Mouse (Mus musculus) macrophage (primary cell): ENCODE measurements around the gene Rpusd4. TPM values are rescaled to one million over a fixed set of nuclear protein-coding genes. Genes with fewer than 3 reads are reported as not detected.

Experiments used
- H3K27ac ChIP-seq: fragments of 350-480 bp; formaldehyde crosslinking; 2 replicates; pipeline ENCODE4 v1.9.0; 2021
- H3K36me3 ChIP-seq: fragments of 350-480 bp; formaldehyde crosslinking; 2 replicates; pipeline ENCODE4 v1.9.0; 2021; ENCODE audit errors: inconsistent target
- H3K4me3 ChIP-seq: fragments of 350-480 bp; formaldehyde crosslinking; 2 replicates; pipeline ENCODE4 v1.9.0; 2021; ENCODE audit errors: inconsistent target
- H3K79me2 ChIP-seq: fragments of 350-480 bp; formaldehyde crosslinking; 2 replicates; pipeline ENCODE4 v1.9.0; 2021; ENCODE audit errors: inconsistent target
- WGBS: methylation state at CpG from one replicate; pipeline ENCODE4 v1.1.7; 2026; ENCODE audit warnings: inconsistent platforms; ENCODE audit not compliant: missing documents; 5-methylcytosine and 5-hydroxymethylcytosine counted together
- polyA plus RNA-seq: library from polyadenylated mRNA; stranded (reverse); fragments of 250-400 nt; gene quantifications from 3 replicates; pipeline ENCODE4 v1.2.4, GENCODE M21; 2018; ENCODE audit warnings: inconsistent platforms

The Rpusd4 gene
- polyA plus RNA-seq, 1 experiment from 2014 or later, result 9.9 TPM

DNA sequence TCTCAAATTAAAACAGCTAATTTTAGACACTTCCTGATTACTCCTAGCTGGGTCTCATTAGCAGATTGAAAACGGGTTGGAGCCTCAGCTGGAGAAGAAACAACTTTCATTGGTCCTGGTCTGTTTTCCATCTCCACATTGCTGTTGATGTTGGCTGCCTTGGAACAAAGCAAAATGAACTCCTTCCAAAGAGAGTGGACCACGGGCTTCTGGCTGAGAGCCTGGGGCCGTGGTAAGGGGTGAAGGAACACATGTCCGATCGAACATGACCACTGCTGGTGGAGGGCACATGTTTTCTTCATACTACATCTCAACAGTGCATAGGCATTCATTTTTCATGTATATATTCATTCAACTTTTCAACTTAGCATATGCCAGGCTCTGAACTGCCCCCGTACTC is 42.7 kb downstream of the Rpusd4 start:
- 84% methylated on average over 6 of the region's 6 CpGs for WGBS
- Histone ChIP-seq H3K27ac (no peak overlapping the region), H3K36me3 (no peaks in the 10 kb centered on the region), H3K4me3 (no peak overlapping the region), H3K79me2 (no peaks in the 10 kb centered on the region)

DNA sequence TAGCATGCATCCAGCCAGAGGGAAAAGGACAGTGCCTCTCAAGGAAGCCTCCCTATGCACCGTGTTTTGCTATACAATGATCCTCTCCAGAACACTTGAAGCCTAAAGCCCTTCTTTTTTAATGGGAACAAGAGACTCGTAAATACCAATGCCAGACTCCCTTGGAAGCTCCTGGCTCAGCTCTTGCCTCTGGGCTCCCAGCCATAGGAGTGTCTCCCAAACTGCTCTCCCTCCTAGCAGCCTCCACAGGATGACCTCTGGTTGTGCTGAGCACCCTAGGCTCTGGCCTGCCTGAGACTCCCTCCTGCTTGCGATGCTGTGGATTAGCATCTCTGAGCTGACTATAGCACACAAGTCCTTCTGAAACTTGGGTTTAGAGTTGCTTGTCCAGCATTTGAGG is 44.9 kb downstream of the Rpusd4 start:
- 75% methylated on average over 3 of the region's 3 CpGs for WGBS
- Histone ChIP-seq H3K36me3 (no peaks in the 10 kb centered on the region), H3K4me3 (no peak overlapping the region), H3K79me2 (no peaks in the 10 kb centered on the region), H3K27ac (no peak overlapping the region)

DNA sequence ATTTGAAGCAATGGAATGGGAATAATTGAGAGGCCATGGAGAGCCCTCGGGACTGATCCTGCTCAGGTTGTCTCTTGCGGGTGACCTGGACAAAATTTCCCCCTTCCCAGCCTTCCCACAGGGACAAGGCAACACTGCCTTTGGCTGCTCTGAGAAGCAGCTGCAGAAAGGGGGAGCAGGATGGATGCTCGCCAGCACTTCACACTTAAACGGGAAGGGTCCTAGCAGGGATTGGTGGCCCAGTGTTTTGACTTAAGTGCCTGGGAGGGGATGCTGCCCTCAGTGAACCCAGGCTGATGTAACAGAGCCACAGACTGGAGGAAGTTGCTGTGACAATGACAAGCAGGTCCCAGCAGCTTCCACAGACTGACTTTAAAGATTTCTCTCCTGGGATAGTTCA is 45.9 kb downstream of the Rpusd4 start:
- no peak overlapping the region for H3K4me3 ChIP-seq
- no peaks in the 10 kb centered on the region for H3K79me2 ChIP-seq
- WGBS, result 62% methylated on average over 4 of the region's 4 CpGs
- no peak overlapping the region for H3K27ac ChIP-seq
- no peaks in the 10 kb centered on the region for H3K36me3 ChIP-seq

DNA sequence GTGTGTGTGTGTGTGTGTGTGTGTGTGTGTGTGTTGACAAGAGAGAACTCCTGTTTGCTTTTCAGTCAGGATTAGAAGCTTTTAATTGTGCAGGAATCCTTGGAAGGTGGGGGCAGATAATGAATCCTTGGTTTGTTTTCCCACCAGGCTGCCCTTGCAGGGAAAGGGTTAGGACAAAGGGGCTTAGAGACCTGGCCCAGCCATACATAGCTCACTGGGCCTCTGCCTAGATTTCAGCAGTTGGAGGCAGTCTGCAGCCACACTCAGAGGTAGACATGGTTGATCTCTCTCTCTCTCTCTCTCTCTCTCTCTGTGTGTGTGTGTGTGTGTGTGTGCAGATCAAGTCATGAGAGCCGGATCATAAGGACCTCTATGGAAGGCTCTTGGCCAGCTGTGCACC is 46.6 kb downstream of the Rpusd4 start:
- Histone ChIP-seq H3K27ac (no peak overlapping the region), H3K79me2 (no peaks in the 10 kb centered on the region), H3K4me3 (no peak overlapping the region), H3K36me3 (no peaks in the 10 kb centered on the region)
- WGBS, result 80% methylated on average over 1 of the region's 1 CpGs

DNA sequence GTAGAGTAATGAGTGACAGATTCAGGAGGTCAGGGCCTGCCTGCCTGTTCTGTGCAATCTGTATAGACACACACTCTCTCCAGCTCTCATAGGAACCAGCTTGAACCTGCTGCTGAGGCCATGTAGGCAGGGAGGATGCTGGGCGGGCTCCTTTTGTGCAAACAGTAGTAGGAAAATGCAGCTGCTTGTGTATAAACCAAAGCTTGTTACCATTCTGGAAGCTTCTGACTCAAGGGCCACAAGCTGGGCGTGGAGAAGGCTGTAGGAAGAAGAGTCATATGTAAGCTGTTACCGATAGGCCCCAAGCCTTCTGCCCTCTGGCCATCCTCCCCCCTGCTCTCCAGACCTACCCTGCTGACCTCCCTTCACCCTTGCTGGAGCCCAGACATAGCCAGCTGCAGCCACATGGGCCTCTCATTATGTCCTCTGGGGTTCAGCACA is 49.1 kb downstream of the Rpusd4 start:
- 95% methylated on average over 3 of the region's 3 CpGs for WGBS
- no peaks in the 10 kb centered on the region for H3K79me2 ChIP-seq
- H3K36me3 ChIP-seq, result no peaks in the 10 kb centered on the region
- H3K4me3 ChIP-seq, result no peak overlapping the region
- no peak overlapping the region for H3K27ac ChIP-seq

DNA sequence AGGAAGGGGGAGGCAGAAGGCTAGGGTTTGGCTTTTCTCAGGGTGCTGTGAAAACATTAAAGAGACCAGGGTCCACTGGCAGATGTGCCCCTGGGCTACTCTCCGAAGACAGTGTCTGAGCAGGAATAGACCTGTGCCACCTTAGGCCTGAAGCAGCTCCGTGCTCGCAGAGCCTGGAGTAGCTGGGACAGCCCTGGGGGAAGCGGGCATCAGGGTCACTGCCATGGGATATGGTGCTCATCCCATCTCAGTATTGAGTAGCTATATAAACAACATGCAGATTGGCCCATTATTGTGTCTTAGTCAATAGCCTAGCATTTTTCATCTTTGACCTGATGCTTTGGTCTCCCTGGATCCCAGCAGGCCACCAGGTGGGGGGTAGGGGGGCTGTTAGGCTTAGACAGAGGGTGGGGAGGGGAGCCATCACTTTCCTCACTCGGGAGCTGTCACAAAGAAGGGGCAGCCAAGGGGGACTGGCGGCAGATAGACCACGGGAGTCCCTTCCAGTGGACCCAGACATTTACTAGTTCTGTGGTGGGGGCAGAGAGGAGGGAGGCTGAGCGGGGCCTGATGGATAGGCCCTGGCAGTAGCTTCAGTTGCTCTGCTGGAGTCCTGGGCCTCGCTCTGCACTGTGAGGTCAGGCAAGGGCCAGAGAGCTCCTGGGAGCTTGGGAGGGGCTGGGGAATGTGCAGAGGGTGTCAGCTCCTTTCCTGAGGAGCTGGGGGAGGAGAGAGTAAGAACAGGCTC is 49.7 kb downstream of the Rpusd4 start:
- WGBS, result 89% methylated on average over 9 of the region's 9 CpGs

DNA sequence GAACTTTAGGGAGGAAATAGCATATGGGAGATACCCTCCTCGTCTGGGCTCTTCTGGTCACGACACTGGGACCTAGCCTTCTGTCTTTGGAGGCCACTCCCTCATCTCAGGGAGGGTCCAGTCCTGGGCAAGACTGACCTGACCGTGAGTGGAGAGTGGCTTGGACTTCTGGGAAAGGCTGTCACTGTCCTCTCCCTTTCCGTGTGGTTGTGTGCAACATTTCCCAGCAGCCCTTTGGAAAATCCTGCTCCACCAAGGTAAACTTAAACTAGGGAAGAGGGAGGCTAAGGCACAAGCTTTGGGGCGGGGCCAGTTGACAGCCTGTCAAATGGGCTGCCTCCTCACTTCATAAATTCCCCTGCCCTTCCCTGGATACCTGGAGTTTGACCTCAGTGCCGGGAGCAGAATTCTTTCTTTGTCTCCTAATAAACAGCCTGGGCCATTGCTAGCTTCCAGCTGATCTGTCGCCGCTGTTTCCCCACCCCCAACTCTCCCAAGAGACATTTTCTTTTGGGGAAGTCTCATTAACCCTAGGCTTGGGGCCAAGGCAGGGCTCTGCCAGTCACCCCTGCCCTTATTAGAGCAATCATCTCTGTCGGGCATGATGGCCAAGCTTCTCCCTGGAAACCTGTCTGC is 51.0 kb downstream of the Rpusd4 start:
- H3K27ac ChIP-seq, result no peak overlapping the region

More for the DNA sequence above, 49.7 kb downstream of the Rpusd4 start:
- Histone ChIP-seq H3K79me2 (no peaks in the 10 kb centered on the region), H3K27ac (no peak overlapping the region), H3K36me3 (no peaks in the 10 kb centered on the region), H3K4me3 (no peak overlapping the region)

DNA sequence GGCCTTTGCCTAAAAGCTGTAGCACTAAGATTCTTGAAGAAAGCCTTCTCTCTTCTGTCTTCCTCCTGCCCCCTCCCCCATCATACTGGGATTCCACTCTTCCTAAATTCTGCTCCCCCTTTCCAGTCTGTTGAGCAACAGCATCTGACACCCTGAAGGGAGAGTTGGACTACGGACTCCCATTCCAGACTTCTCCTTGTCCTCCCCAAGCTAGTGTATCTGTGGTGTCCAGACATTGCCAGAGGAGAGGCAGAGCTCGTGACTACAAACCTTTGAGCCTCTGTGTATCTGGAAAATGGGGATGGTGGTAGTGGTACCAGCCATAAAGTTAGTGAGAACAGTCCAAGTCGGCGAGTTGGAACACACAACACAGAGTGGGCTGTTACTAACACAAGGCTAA is 52.6 kb downstream of the Rpusd4 start:
- Histone ChIP-seq H3K4me3 (no peak overlapping the region), H3K27ac (no peak overlapping the region), H3K79me2 (no peaks in the 10 kb centered on the region), H3K36me3 (no peaks in the 10 kb centered on the region)
- WGBS, result 90% methylated on average over 4 of the region's 4 CpGs

More for the DNA sequence above, 51.0 kb downstream of the Rpusd4 start:
- Histone ChIP-seq H3K36me3 (no peaks in the 10 kb centered on the region), H3K4me3 (no peak overlapping the region), H3K79me2 (no peaks in the 10 kb centered on the region)
- 56% methylated on average over 9 of the region's 9 CpGs for WGBS

DNA sequence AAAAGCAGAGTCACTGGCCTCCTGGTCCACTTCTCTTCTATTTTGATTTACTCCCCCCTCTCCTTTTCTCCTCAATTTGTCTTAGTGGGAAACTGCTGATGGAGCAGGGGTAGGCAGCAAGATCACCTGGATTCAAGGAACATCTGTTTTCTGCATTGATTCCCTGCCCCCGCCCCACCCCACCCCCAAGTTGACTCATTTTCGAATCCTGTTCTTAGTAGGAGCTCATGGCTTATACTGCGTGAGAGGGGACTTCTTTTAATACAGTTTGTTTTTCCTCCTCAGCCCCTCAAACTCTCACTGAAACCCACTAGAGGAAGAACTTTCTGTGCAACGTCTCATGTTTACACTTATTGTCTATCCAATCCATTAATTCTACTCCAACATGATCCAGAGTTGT is 56.3 kb downstream of the Rpusd4 start:
- no peak overlapping the region for H3K27ac ChIP-seq
- no peaks in the 10 kb centered on the region for H3K36me3 ChIP-seq
- no peaks in the 10 kb centered on the region for H3K79me2 ChIP-seq
- 86% methylated on average over 4 of the region's 4 CpGs for WGBS
- H3K4me3 ChIP-seq, result no peak overlapping the region

DNA sequence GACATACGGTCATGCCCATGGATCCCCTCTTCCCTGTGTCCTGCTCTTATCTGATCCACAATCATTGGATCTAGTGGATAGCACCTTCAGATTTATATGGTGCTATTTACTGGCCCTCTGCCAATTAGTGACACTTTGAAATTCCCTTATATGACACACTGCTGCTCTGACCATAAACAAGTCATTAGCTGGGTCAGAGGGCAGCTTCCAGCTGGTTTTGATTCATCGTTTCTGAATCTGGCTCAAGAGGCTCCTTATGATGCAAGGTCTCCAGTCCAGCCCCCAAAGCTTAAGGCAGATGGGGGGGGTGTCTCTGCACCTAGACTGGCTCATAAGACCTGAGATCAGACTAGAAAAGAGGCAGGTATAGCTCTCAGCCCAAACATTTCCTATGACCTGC is 56.9 kb downstream of the Rpusd4 start:
- 85% methylated on average over 2 of the region's 2 CpGs for WGBS
- no peaks in the 10 kb centered on the region for H3K36me3 ChIP-seq
- H3K79me2 ChIP-seq, result no peaks in the 10 kb centered on the region
- H3K27ac ChIP-seq, result no peak overlapping the region
- H3K4me3 ChIP-seq, result no peak overlapping the region

DNA sequence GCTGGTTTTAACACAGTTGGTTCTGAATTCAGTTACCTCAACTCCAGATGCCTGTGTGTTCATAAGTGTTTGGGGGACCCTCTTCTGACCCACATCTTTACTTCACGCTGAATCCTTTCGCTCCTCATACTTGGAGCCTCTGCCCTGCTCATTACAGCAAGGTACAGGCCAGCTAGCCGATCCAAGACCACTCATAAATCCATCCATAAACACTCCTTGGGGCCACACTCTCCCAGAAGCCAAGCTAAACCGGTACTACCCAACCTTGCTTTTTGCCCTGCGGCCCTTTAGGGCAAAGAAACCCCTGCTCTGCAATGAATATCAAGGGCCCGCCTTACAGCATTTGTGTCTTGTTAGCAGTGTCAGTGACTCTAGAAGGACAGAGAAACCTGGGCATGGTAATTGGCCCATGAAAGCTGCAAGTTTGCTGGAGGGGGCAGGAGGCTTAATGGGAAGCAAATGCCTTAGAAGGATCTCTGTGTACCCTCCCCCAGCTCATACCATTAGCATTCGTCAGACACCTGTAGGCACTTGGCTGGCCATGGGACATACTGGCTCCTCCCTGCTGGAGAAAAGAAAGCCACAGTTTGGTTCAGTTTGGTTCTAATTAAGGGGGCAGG is 59.1 kb downstream of the Rpusd4 start:
- Histone ChIP-seq H3K79me2 (no peaks in the 10 kb centered on the region), H3K27ac (no peak overlapping the region), H3K4me3 (no peak overlapping the region), H3K36me3 (no peaks in the 10 kb centered on the region)
- 87% methylated on average over 7 of the region's 7 CpGs for WGBS

Other genes with a start within 250 kb of the Rpusd4 start
- 15.5 to 19.7 TPM (median 16.0 TPM) in 3 replicates for gene St3gal4, start 148.6 kb upstream of the Rpusd4 start, polyA plus RNA-seq
- gene Dcps, start 91.8 kb upstream of the Rpusd4 start, polyA plus RNA-seq, result 19.9 to 24.5 TPM (median 20.4 TPM) in 3 replicates
- 71.0 to 178 TPM (median 77.8 TPM) in 3 replicates for gene Srpr, start 67.7 kb upstream of the Rpusd4 start, polyA plus RNA-seq
- 8.9 to 11.6 TPM (median 10.0 TPM) in 3 replicates for gene Tirap, start 67.6 kb upstream of the Rpusd4 start, polyA plus RNA-seq
- gene Foxred1, start 56.8 kb upstream of the Rpusd4 start, polyA plus RNA-seq, result 18.9 to 27.3 TPM (median 22.8 TPM) in 3 replicates
- 11.8 to 21.7 TPM (median 12.3 TPM) in 3 replicates for gene Fam118b, start 60 bp upstream of the Rpusd4 start, polyA plus RNA-seq
- gene Cdon, start 153.3 kb downstream of the Rpusd4 start, polyA plus RNA-seq, result 0.12 to 0.35 TPM (median 0.14 TPM) in 3 replicates